Mouse (Mus musculus): Measurements from ENCODE around the gene Bphl.

DNA sequence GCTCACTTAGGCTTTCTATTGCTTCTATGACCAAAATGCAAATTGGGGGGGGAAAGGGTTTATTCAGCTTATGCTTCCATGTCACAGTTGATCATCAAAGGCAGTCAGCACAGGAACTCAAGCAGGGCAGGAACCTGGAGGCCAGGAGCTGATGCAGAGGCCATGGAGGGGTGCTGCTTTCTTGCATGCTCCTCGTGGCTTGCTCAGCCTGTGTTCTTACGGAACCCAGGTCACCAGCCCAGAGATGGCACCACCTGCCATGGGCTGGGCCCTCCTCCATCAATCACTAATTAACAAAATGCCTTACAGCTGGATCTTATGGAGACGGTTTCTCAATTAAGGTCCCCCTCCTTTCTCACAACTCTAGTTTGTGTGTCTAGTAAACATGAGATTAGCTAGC lies 2.7 kb downstream of the Bphl start:
- TF ChIP-seq CTCF (IDR thresholded peaks at IDR 0.05; ENCODE audit: low read depth, low read length), result no peak
- no peak for TF ChIP-seq POLR2A (IDR thresholded peaks at IDR 0.05; ENCODE audit: borderline replicate concordance, low read depth, low read length)
